Comparison of ENCODE assay signal across 8 mouse cellular contexts in the genomic region with DNA sequence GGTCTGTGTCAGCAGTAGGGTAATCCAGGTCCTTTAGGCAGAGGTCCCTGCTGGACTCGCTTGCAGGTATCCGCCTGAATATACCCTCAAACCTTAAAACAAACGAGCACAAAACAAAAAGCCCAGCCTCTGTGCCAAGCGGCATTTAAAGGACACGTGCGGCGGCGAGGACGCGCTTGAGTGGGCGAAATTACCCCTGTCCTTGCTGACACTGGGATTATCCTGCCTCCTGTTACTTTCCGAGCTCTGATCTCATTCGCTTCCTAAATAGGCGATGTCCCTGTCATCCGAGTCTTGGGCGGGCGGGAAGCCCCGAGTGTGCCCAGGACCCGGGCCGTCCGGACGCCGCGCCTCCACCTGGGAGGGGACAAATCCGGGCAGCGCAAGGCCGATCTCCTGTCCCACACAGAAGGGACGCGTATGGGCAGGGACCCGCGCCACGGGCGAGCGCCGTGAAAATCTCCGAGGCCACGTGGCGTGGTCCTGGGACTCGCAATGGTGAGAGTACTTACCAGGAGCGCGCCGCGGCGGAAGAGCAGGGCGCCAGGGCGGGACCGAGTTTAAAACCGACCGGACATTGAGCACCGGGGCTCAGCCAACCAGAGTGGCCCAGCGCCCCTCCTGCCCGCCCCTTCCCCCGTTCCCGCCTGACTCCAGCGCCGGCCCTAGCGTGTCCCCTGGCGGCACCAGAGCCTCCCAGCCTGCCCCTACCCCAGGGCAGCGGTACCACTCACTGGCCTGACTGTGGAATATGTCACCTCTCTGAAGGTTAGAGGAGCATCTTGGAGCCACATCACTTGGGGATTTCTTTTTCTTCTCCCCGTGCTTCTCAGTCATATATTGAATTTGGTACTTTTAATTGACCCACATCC. TPM values are rescaled to one million over a fixed set of nuclear protein-coding genes. Genes with fewer than 3 reads are reported as not detected.
DNase-seq lines count a peak whose midpoint lies in the region; ATAC-seq and TF ChIP-seq lines count a peak whose summit lies in the region.

No protein-coding gene starts in this region.

- H3K27me3 ChIP-seq in embryonic facial prominence, embryonic 12.5 days: no peaks in the 10 kb centered on the region
- no peaks in the 10 kb centered on the region for H3K27me3 ChIP-seq in limb, embryonic 11.5 days (ENCODE audit: control insufficient read depth, insufficient read depth, low read length)
- H3K27me3 ChIP-seq in midbrain, embryonic 13.5 days: no peaks in the 10 kb centered on the region
- H3K27me3 ChIP-seq in small intestine, adult 2 months (ENCODE audit: control insufficient read depth, insufficient read depth, low read length): no peaks in the 10 kb centered on the region

- H3K4me3 ChIP-seq in embryonic facial prominence, embryonic 12.5 days: peak overlapping the region; percentile 68
- peak overlapping the region; percentile 70 for H3K4me3 ChIP-seq in limb, embryonic 11.5 days (ENCODE audit: low read depth, low read length)
- H3K4me3 ChIP-seq in midbrain, embryonic 13.5 days (replicated peaks): peak overlapping the region; percentile 76
- peak overlapping the region; percentile 96 for H3K4me3 ChIP-seq in small intestine, adult 2 months (ENCODE audit: low read depth, low read length)

- H3K4me2 ChIP-seq in embryonic facial prominence, embryonic 12.5 days (replicated peaks): peak overlapping the region; percentile 62
- peak overlapping the region; percentile 58 for H3K4me2 ChIP-seq in limb, embryonic 11.5 days (ENCODE audit: low read depth, severe bottlenecking)
- H3K4me2 ChIP-seq in midbrain, embryonic 13.5 days (replicated peaks): peak overlapping the region; percentile 77

- H3K36me3 ChIP-seq in embryonic facial prominence, embryonic 12.5 days: peaks cover 33% of the 10 kb centered on the region
- peaks cover 27% of the 10 kb centered on the region for H3K36me3 ChIP-seq in limb, embryonic 11.5 days (ENCODE audit: control insufficient read depth, insufficient read depth, low read length)
- H3K36me3 ChIP-seq in midbrain, embryonic 13.5 days: peaks cover 25% of the 10 kb centered on the region
- H3K36me3 ChIP-seq in small intestine, adult 2 months (ENCODE audit: control insufficient read depth, insufficient read depth, low read length): peaks cover 14% of the 10 kb centered on the region; the same call in 1 of the 2 replicates

- TF ChIP-seq POLR2A in small intestine, adult 2 months (IDR thresholded peaks at IDR 0.05; ENCODE audit: low read depth, low read length): 0 out of 2 replicates have a peak, but pooled peaks have one; percentile 19

- H3K9ac ChIP-seq in embryonic facial prominence, embryonic 12.5 days: peak overlapping the region; percentile 74
- H3K9ac ChIP-seq in limb, embryonic 11.5 days (ENCODE audit: low read length): peak overlapping the region; percentile 84
- peak overlapping the region; percentile 75 for H3K9ac ChIP-seq in midbrain, embryonic 13.5 days (replicated peaks)

- H3K27ac ChIP-seq in embryonic facial prominence, embryonic 12.5 days: peak overlapping the region; percentile 42; the same call in 1 of the 2 replicates
- H3K27ac ChIP-seq in limb, embryonic 11.5 days (replicated peaks; ENCODE audit: low read depth, low read length): no peak overlapping the region
- peak overlapping the region; percentile 47; the same call in 1 of the 2 replicates for H3K27ac ChIP-seq in midbrain, embryonic 13.5 days
- H3K27ac ChIP-seq in small intestine, adult 2 months (ENCODE audit: insufficient read depth, low read depth, low read length): peak overlapping the region; percentile 25; the same call in 1 of the 2 replicates

- 4% methylated on average over 59 of the region's 60 CpGs for WGBS in embryonic facial prominence, embryonic 12.5 days
- 8% methylated on average over 59 of the region's 60 CpGs for WGBS in limb, embryonic 11.5 days
- WGBS in midbrain, embryonic 13.5 days: 3% methylated on average over 60 of the region's 60 CpGs
- WGBS in small intestine, adult 2 months: 7% methylated on average over 60 of the region's 60 CpGs

- DNase-seq in spleen, adult 18-20 months: peak; percentile 73 to 80
- DNase-seq in spleen, adult 12 weeks (ENCODE audit: low spot score): no peak
- peak; percentile 99 for DNase-seq in heart, adult 11 months
- DNase-seq in kidney, adult 18-20 months: peak; percentile 85
- peak; percentile 82 for DNase-seq in limb, embryonic 11.5 days (ENCODE audit: low spot score)

- no peak for TF ChIP-seq CTCF in small intestine, adult 2 months (IDR thresholded peaks at IDR 0.05; ENCODE audit: extremely low read depth, insufficient read length, insufficient replicate concordance, low read depth, low read length)

- ATAC-seq in embryonic facial prominence, embryonic 12.5 days (ENCODE audit: insufficient number of reproducible peaks, insufficient read depth, low FRiP score, low TSS enrichment): peak; percentile 99
- ATAC-seq in limb, embryonic 11.5 days (ENCODE audit: insufficient number of reproducible peaks, low FRiP score, low TSS enrichment, low read depth): peak; percentile 94
- ATAC-seq in midbrain, embryonic 13.5 days: peak; percentile 99

- H3K9me3 ChIP-seq in embryonic facial prominence, embryonic 12.5 days: peaks cover 33% of the 10 kb centered on the region
- peaks cover 2% of the 10 kb centered on the region; the same call in 1 of the 2 replicates for H3K9me3 ChIP-seq in limb, embryonic 11.5 days (ENCODE audit: control insufficient read depth, low read length)
- H3K9me3 ChIP-seq in midbrain, embryonic 13.5 days: peaks cover 10% of the 10 kb centered on the region

- H3K4me1 ChIP-seq in embryonic facial prominence, embryonic 12.5 days: no peaks in the 10 kb centered on the region
- H3K4me1 ChIP-seq in limb, embryonic 11.5 days (ENCODE audit: control insufficient read depth, insufficient read depth, low read length): no peaks in the 10 kb centered on the region
- peaks cover 3% of the 10 kb centered on the region; the same call in 1 of the 2 replicates for H3K4me1 ChIP-seq in midbrain, embryonic 13.5 days (replicated peaks)
- no peaks in the 10 kb centered on the region for H3K4me1 ChIP-seq in small intestine, adult 2 months (ENCODE audit: control insufficient read depth, insufficient read depth, insufficient read length, low read length)

RNA-seq across cellular contexts. Expression of a gene that starts 27.9 kb away (rescaled TPM):
- polyA plus RNA-seq in embryonic facial prominence, embryonic 12.5 days (2016; fragmentation: Nextera tagmentation; extraction: Ambion mirVana): 59.1 and 62.1 TPM in 2 replicates
- polyA plus RNA-seq in limb, embryonic 11.5 days (2014; fragmentation: Nextera tagmentation; extraction: Ambion mirVana): 57.2 and 61.0 TPM in 2 replicates
- polyA plus RNA-seq in midbrain, embryonic 13.5 days (2015; fragmentation: Nextera tagmentation; extraction: Ambion mirVana): 96.6 and 101 TPM in 2 replicates
- 0.61 and 0.91 TPM in 2 replicates for polyA plus RNA-seq in small intestine, adult 2 months (2012; rRNA removed)

Comparison
In these comparisons a context has a peak if more than half of its experiments do, and no peak if none do; other contexts are left out.
1. RNA of a gene that starts 27.9 kb away (polyA plus RNA-seq): 96.6 to 101 TPM in midbrain, embryonic 13.5 days, 59.1 to 62.1 TPM in embryonic facial prominence, embryonic 12.5 days and 57.2 to 61.0 TPM in limb, embryonic 11.5 days; 0.61 to 0.91 TPM in small intestine, adult 2 months; every median in the first group is over 10 times any median in the second.
2. Peak in every context shown above with its lines, with median percentiles within 50 percentile points of each other: ATAC-seq, H3K4me2 ChIP-seq, H3K4me3 ChIP-seq and H3K9ac ChIP-seq.